Mouse (Mus musculus) midbrain, embryonic 12.5 days (tissue): ENCODE results near the gene A830005F24Rik. TPM values are rescaled to one million over a fixed set of nuclear protein-coding genes. Genes with fewer than 3 reads are reported as not detected.

Source experiments
- ATAC-seq: fragments of 200-750 bp; cut with Nextera tagmentation; 2 replicates; pipeline ENCODE4 v1.8.0; 2017; ENCODE audit warnings: low read depth, moderate TSS enrichment, moderate library complexity; ENCODE audit not compliant: low FRiP score
- H3K27ac ChIP-seq: fragments of 300-500 bp; sonication (generic); replicated peaks from 2 replicates; pipeline ENCODE4 v1.5.1; 2016; ENCODE audit warnings: mild to moderate bottlenecking
- H3K27me3 ChIP-seq: fragments of 300-500 bp; sonication (generic); 2 replicates; pipeline ENCODE4 v1.6.1; 2016; ENCODE audit warnings: mild to moderate bottlenecking
- H3K36me3 ChIP-seq: fragments of 300-500 bp; sonication (generic); 2 replicates; pipeline ENCODE4 v1.6.1; 2016
- H3K4me1 ChIP-seq: fragments of 300-500 bp; sonication (generic); 2 replicates; pipeline ENCODE4 v1.6.1; 2016
- H3K4me2 ChIP-seq: fragments of 300-500 bp; sonication (generic); replicated peaks from 2 replicates; pipeline ENCODE4 v1.6.1; 2016; ENCODE audit warnings: mild to moderate bottlenecking, moderate library complexity
- H3K4me3 ChIP-seq: fragments of 300-500 bp; sonication (generic); 2 replicates; pipeline ENCODE4 v1.5.1; 2016; ENCODE audit warnings: mild to moderate bottlenecking
- H3K9ac ChIP-seq: fragments of 300-500 bp; sonication (generic); replicated peaks from 2 replicates; pipeline ENCODE4 v1.6.1; 2016; ENCODE audit warnings: mild to moderate bottlenecking, moderate library complexity
- H3K9me3 ChIP-seq: fragments of 300-500 bp; sonication (generic); 2 replicates; pipeline ENCODE4 v1.6.1; 2016; ENCODE audit warnings: mild to moderate bottlenecking
- WGBS: fragments of 180-500 bp; shearing (Covaris S2); methylation state at CpG from one replicate; pipeline ENCODE4 v1.1.7; 2016; 5-methylcytosine and 5-hydroxymethylcytosine counted together
- polyA plus RNA-seq: library from polyadenylated mRNA; unstranded; fragments of >200 nt; fragmentation: Nextera tagmentation; extraction: Ambion mirVana; gene quantifications from 2 replicates; pipeline ENCODE4 v1.2.1, GENCODE M21; 2016

A830005F24Rik gene
- 1.5 and 1.6 TPM in 2 replicates for polyA plus RNA-seq

- no peaks in the 10 kb centered on the region for H3K36me3 ChIP-seq
- H3K4me2 ChIP-seq: peak within 1 kb of the TSS; percentile 81
- peak within 1 kb of the TSS; percentile 83 for H3K9ac ChIP-seq
- peaks cover 6% of the 10 kb centered on the region for H3K4me1 ChIP-seq
- ATAC-seq: peak; percentile 98
- 3% methylated on average over 34 of the region's 34 CpGs for WGBS
- H3K9me3 ChIP-seq: 0 out of 2 replicates have a peak, but pooled peaks cover 3% of the 10 kb centered on the region
- H3K27me3 ChIP-seq: no peaks in the 10 kb centered on the region
- H3K27ac ChIP-seq: peak within 1 kb of the TSS; percentile 50; the same call in 1 of the 2 replicates
- H3K4me3 ChIP-seq: peak within 1 kb of the TSS; percentile 79
These were observed at the start of gene A830005F24Rik, which contains the start of gene Zfp169 for GRCm38 (mm10) chr13:48513003-48513929. Gene A830005F24Rik (plus strand): TSS chr13:48513570. Gene Zfp169 (minus strand): TSS chr13:48513451.

GRCm38 (mm10) chr13:48464170-48464569 lies 49.2 kb upstream of the A830005F24Rik start:
- H3K4me3 ChIP-seq: no peak overlapping the region
- no peaks in the 10 kb centered on the region for H3K36me3 ChIP-seq
- H3K9me3 ChIP-seq: no peaks in the 10 kb centered on the region
- peaks cover 12% of the 10 kb centered on the region for H3K4me1 ChIP-seq
- no peaks in the 10 kb centered on the region for H3K27me3 ChIP-seq
- 20% methylated on average over 4 of the region's 4 CpGs for WGBS
- no peak overlapping the region for H3K9ac ChIP-seq
- peak; percentile 34; the same call in 1 of the 2 replicates for ATAC-seq
- no peak overlapping the region for H3K4me2 ChIP-seq
- no peak overlapping the region for H3K27ac ChIP-seq

GRCm38 (mm10) chr13:48466186-48466585 lies 47.2 kb upstream of the A830005F24Rik start:
- Histone ChIP-seq H3K4me3 (no peak overlapping the region), H3K9ac (no peak overlapping the region), H3K27ac (peak overlapping the region; percentile 22; the same call in 1 of the 2 replicates), H3K27me3 (no peaks in the 10 kb centered on the region), H3K36me3 (no peaks in the 10 kb centered on the region), H3K4me2 (no peak overlapping the region), H3K4me1 (peaks cover 12% of the 10 kb centered on the region), H3K9me3 (no peaks in the 10 kb centered on the region)
- ATAC-seq: no peak
- 57% methylated on average over 10 of the region's 10 CpGs for WGBS

GRCm38 (mm10) chr13:48468656-48469180 lies 44.7 kb upstream of the A830005F24Rik start:
- no peak for ATAC-seq

GRCm38 (mm10) chr13:48483606-48484005 lies 29.8 kb upstream of the A830005F24Rik start:
- Histone ChIP-seq H3K9me3 (no peaks in the 10 kb centered on the region), H3K36me3 (peaks cover 20% of the 10 kb centered on the region; the same call in 1 of the 2 replicates), H3K4me2 (no peak overlapping the region), H3K9ac (no peak overlapping the region), H3K27ac (no peak overlapping the region), H3K27me3 (no peaks in the 10 kb centered on the region), H3K4me3 (no peak overlapping the region), H3K4me1 (no peaks in the 10 kb centered on the region)
- no peak for ATAC-seq
- 93% methylated on average over 4 of the region's 4 CpGs for WGBS

More at GRCm38 (mm10) chr13:48468656-48469180, 44.7 kb upstream of the A830005F24Rik start:
- WGBS: 63% methylated on average over 15 of the region's 15 CpGs
- Histone ChIP-seq H3K27me3 (no peaks in the 10 kb centered on the region), H3K4me1 (peaks cover 12% of the 10 kb centered on the region), H3K9me3 (no peaks in the 10 kb centered on the region), H3K4me3 (no peak overlapping the region), H3K4me2 (no peak overlapping the region), H3K36me3 (no peaks in the 10 kb centered on the region), H3K27ac (no peak overlapping the region), H3K9ac (no peak overlapping the region)

GRCm38 (mm10) chr13:48490396-48491182 lies 22.8 kb upstream of the A830005F24Rik start:
- H3K4me3 ChIP-seq: no peak overlapping the region
- 92% methylated on average over 35 of the region's 35 CpGs for WGBS
- ATAC-seq: no peak
- no peaks in the 10 kb centered on the region for H3K4me1 ChIP-seq
- no peak overlapping the region for H3K4me2 ChIP-seq
- no peaks in the 10 kb centered on the region for H3K27me3 ChIP-seq
- H3K9ac ChIP-seq: no peak overlapping the region
- 0 out of 2 replicates have a peak, but pooled peaks cover 4% of the 10 kb centered on the region for H3K9me3 ChIP-seq
- H3K36me3 ChIP-seq: peaks cover 56% of the 10 kb centered on the region
- H3K27ac ChIP-seq: no peak overlapping the region

GRCm38 (mm10) chr13:48493183-48493582 lies 20.2 kb upstream of the A830005F24Rik start:
- H3K4me1 ChIP-seq: peaks cover 4% of the 10 kb centered on the region; the same call in 1 of the 2 replicates
- ATAC-seq: no peak
- H3K27me3 ChIP-seq: no peaks in the 10 kb centered on the region
- H3K36me3 ChIP-seq: peaks cover 56% of the 10 kb centered on the region
- H3K9me3 ChIP-seq: 0 out of 2 replicates have a peak, but pooled peaks cover 4% of the 10 kb centered on the region
- H3K4me2 ChIP-seq: no peak overlapping the region
- 94% methylated on average over 4 of the region's 5 CpGs for WGBS
- no peak overlapping the region for H3K9ac ChIP-seq
- no peak overlapping the region for H3K4me3 ChIP-seq
- no peak overlapping the region for H3K27ac ChIP-seq

- Histone ChIP-seq H3K9me3 (0 out of 2 replicates have a peak, but pooled peaks cover 4% of the 10 kb centered on the region), H3K27ac (no peak overlapping the region), H3K4me1 (peaks cover 10% of the 10 kb centered on the region; the same call in 1 of the 2 replicates), H3K9ac (no peak overlapping the region), H3K4me2 (peak overlapping the region; percentile 44), H3K36me3 (peaks cover 26% of the 10 kb centered on the region), H3K4me3 (peak overlapping the region; percentile 39), H3K27me3 (no peaks in the 10 kb centered on the region)
- WGBS: 7% methylated on average over 15 of the region's 15 CpGs
- ATAC-seq: peak; percentile 99
These were observed 15.6 kb upstream of the A830005F24Rik start for GRCm38 (mm10) chr13:48497693-48498221.

GRCm38 (mm10) chr13:48498676-48499075 lies 14.7 kb upstream of the A830005F24Rik start:
- no peaks in the 10 kb centered on the region for H3K27me3 ChIP-seq
- no peak for ATAC-seq
- WGBS: 81% methylated on average over 4 of the region's 4 CpGs

GRCm38 (mm10) chr13:48502422-48502821 lies 10.9 kb upstream of the A830005F24Rik start:
- no peak overlapping the region for H3K9ac ChIP-seq
- H3K4me1 ChIP-seq: peaks cover 10% of the 10 kb centered on the region; the same call in 1 of the 2 replicates
- no peak overlapping the region for H3K27ac ChIP-seq
- no peaks in the 10 kb centered on the region for H3K27me3 ChIP-seq
- H3K4me3 ChIP-seq: no peak overlapping the region
- WGBS: 79% methylated on average over 5 of the region's 5 CpGs
- peaks cover 37% of the 10 kb centered on the region for H3K36me3 ChIP-seq
- 0 out of 2 replicates have a peak, but pooled peaks cover 2% of the 10 kb centered on the region for H3K9me3 ChIP-seq
- ATAC-seq: no peak
- no peak overlapping the region for H3K4me2 ChIP-seq

More at GRCm38 (mm10) chr13:48498676-48499075, 14.7 kb upstream of the A830005F24Rik start:
- 0 out of 2 replicates have a peak, but pooled peaks cover 6% of the 10 kb centered on the region for H3K9me3 ChIP-seq
- H3K9ac ChIP-seq: no peak overlapping the region
- H3K4me3 ChIP-seq: no peak overlapping the region
- peaks cover 10% of the 10 kb centered on the region; the same call in 1 of the 2 replicates for H3K4me1 ChIP-seq
- peaks cover 29% of the 10 kb centered on the region for H3K36me3 ChIP-seq
- H3K4me2 ChIP-seq: no peak overlapping the region
- H3K27ac ChIP-seq: no peak overlapping the region

- WGBS: 95% methylated on average over 9 of the region's 9 CpGs
- Histone ChIP-seq H3K27ac (no peak overlapping the region), H3K36me3 (peaks cover 23% of the 10 kb centered on the region), H3K27me3 (no peaks in the 10 kb centered on the region), H3K9ac (no peak overlapping the region), H3K4me1 (peaks cover 6% of the 10 kb centered on the region), H3K4me3 (no peak overlapping the region), H3K9me3 (0 out of 2 replicates have a peak, but pooled peaks cover under 1% of the 10 kb centered on the region), H3K4me2 (no peak overlapping the region)
- no peak for ATAC-seq
These were observed 4.7 kb upstream of the A830005F24Rik start for GRCm38 (mm10) chr13:48508661-48509060.
